Mouse (Mus musculus) ES-CJ7 (cell line): ENCODE results near the gene Naaa.
A peak's percentile ranks its signal among the peaks of the same experiment; 100 is the strongest.

Experiments used
- DNase-seq: peaks from one replicate; pipeline ENCODE4 v3.0.0; 2011; ENCODE audit warnings: low read depth, low spot score

The Naaa gene

GRCm38 (mm10) chr5:92263761-92264359 is 14.1 kb downstream of the Naaa start:
- DNase-seq: no peak

- DNase-seq: no peak
Observed at GRCm38 (mm10) chr5:92262646-92263045, 15.3 kb downstream of the Naaa start.

- no peak for DNase-seq
Observed at GRCm38 (mm10) chr5:92256218-92256617, 21.8 kb downstream of the Naaa start, which contains the start of gene Ppef2. Gene Ppef2 (minus strand): TSS chr5:92256278.

GRCm38 (mm10) chr5:92254476-92254875 is 23.5 kb downstream of the Naaa start:
- no peak for DNase-seq

- peak; percentile 79 for DNase-seq
Observed at GRCm38 (mm10) chr5:92252797-92253343, 25.1 kb downstream of the Naaa start.

GRCm38 (mm10) chr5:92252031-92252430 is 25.9 kb downstream of the Naaa start:
- DNase-seq: peak; percentile 46

GRCm38 (mm10) chr5:92248614-92249013 is 29.4 kb downstream of the Naaa start:
- DNase-seq: peak; percentile 29

- no peak for DNase-seq
Observed at GRCm38 (mm10) chr5:92245483-92245882, 32.5 kb downstream of the Naaa start.

GRCm38 (mm10) chr5:92244900-92245299 is 33.1 kb downstream of the Naaa start:
- DNase-seq: no peak

GRCm38 (mm10) chr5:92240769-92241168 is 37.2 kb downstream of the Naaa start:
- DNase-seq: no peak

- DNase-seq: peak; percentile 86
Observed at GRCm38 (mm10) chr5:92239333-92240232, 38.4 kb downstream of the Naaa start.

GRCm38 (mm10) chr5:92234939-92235557 is 42.9 kb downstream of the Naaa start:
- peak; percentile 9 for DNase-seq

- no peak for DNase-seq
Observed at GRCm38 (mm10) chr5:92233366-92233765, 44.6 kb downstream of the Naaa start.

GRCm38 (mm10) chr5:92231836-92232235 is 46.1 kb downstream of the Naaa start:
- no peak for DNase-seq

- DNase-seq: peak; percentile 9
Observed at GRCm38 (mm10) chr5:92230306-92230705, 47.7 kb downstream of the Naaa start.

GRCm38 (mm10) chr5:92229514-92229913 is 48.5 kb downstream of the Naaa start:
- no peak for DNase-seq

GRCm38 (mm10) chr5:92228776-92229175 is 49.2 kb downstream of the Naaa start:
- peak; percentile 62 for DNase-seq

- no peak for DNase-seq
Observed at GRCm38 (mm10) chr5:92227782-92228181, 50.2 kb downstream of the Naaa start.

GRCm38 (mm10) chr5:92220287-92220902 is 57.6 kb downstream of the Naaa start:
- DNase-seq: no peak

- no peak for DNase-seq
Observed at GRCm38 (mm10) chr5:92219826-92220225, 58.1 kb downstream of the Naaa start.

- DNase-seq: peak; percentile 34
Observed at GRCm38 (mm10) chr5:92218915-92219793, 58.8 kb downstream of the Naaa start.
